Mouse (Mus musculus) lung, postnatal 14 days (tissue): ENCODE results near the gene Gm21209.
"Not testable (repeated sequence)": the region's sequence is repeated elsewhere in the genome, so short reads cannot be mapped to it uniquely, and the experiment has no call there.

Source experiments
- DNase-seq: peaks from one replicate; pipeline ENCODE4 v3.0.0; 2021

Gene Gm21209

DNA sequence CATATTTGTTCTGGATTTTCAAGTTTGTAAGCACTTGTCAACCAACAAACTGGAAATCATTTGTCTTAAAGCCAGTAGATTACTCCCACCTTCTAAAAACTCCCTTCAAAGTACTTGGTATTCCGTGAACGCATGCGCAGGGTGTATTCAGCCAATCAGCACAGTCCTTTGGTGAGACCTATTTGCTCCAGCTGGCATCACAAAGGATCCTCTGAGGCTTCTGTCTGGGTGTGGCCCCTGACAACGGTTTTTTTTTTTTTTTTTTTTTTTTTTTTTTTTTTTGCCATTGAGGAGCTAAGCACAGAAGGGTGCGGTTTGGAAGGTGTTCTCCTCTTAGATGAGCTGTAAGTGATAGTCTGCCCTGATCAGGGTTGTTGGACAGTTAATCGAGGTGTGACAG is at the start of gene Gm21209:
Gene Gm21209 (plus strand): TSS at position 301 of the 400 bp plus-strand sequence.
- DNase-seq = not testable (repeated sequence)
